Mouse (Mus musculus): ENCODE measurements around the gene Efnb2.

Efnb2 gene

DNA sequence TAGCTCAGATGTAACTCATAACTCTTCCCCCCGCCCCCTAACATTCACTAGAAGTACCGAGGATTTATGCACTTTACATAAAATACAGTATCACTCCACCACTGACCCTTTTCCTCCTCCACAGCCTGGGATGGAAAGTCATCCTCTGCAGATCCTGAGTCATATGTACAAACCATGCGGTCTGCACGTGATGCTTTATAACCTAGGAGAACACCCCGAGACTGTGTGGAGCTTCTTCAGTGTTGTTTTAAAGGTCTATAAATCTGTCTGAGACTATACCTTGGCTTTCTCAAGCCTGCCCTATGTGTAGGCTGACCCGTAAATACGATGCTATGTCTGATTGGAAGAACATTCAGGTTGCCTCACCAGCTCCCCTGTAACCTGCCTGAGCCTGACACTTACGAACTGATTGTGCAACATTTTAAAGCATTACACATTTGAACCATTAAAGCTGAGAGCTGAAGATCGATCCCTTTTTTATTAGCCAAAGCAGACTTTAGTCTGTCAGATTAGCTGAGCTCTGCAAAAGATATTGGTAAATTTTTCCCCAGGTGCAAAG lies 92.7 kb downstream of the Efnb2 start:
- DNase-seq: no peak

Data from kidney, postnatal 4 days (tissue).